Mouse (Mus musculus) erythroblast, embryonic 14.5 days (primary cell): ENCODE results near the gene Galnt17. TPM values are rescaled to one million over a fixed set of nuclear protein-coding genes. Genes with fewer than 3 reads are reported as not detected.

ENCODE experiments used
- H3K27me3 ChIP-seq: 2 replicates; pipeline ENCODE4 v1.6.1; 2012; ENCODE audit warnings: inconsistent platforms; ENCODE audit not compliant: control insufficient read depth
- H3K36me3 ChIP-seq: 2 replicates; pipeline ENCODE4 v1.6.1; 2012; ENCODE audit warnings: mild to moderate bottlenecking, inconsistent platforms; ENCODE audit not compliant: control insufficient read depth
- H3K4me1 ChIP-seq: 2 replicates; pipeline ENCODE4 v1.6.1; 2012; ENCODE audit warnings: inconsistent platforms; ENCODE audit not compliant: control insufficient read depth
- H3K4me3 ChIP-seq: replicated peaks from 2 replicates; pipeline ENCODE3; 2012; ENCODE audit warnings: moderate library complexity, mild to moderate bottlenecking, inconsistent platforms
- H3K9me3 ChIP-seq: 2 replicates; pipeline ENCODE4 v1.6.1; 2012; ENCODE audit warnings: low read length, inconsistent platforms, mixed read lengths; ENCODE audit not compliant: control insufficient read depth
- GATA1 ChIP-seq: IDR thresholded peaks from 2 replicates; pipeline ENCODE4 v1.6.1; 2012; ENCODE audit warnings: low read length, inconsistent platforms, mixed read lengths
- TAL1 ChIP-seq: IDR thresholded peaks from 3 replicates; pipeline ENCODE4 v1.6.1; 2012; ENCODE audit warnings: low read length, inconsistent platforms, mixed read lengths
- polyA plus RNA-seq: library from polyadenylated mRNA; stranded (reverse); fragments of >175 nt; gene quantifications from 2 replicates; pipeline ENCODE4 v1.2.3, GENCODE M21; 2012

The Galnt17 gene
- polyA plus RNA-seq, 1 experiment, result not detected

- Histone ChIP-seq H3K9me3 (peaks cover 58% of the 10 kb centered on the region), H3K36me3 (no peaks in the 10 kb centered on the region), H3K4me1 (no peaks in the 10 kb centered on the region), H3K27me3 (no peaks in the 10 kb centered on the region), H3K4me3 (no peak overlapping the region)
- TF ChIP-seq GATA1 (no peak), TAL1 (no peak)
These were observed 190.8 kb downstream of the Galnt17 start for GRCm38 (mm10) chr5:131117391-131118040.

- Histone ChIP-seq H3K9me3 (peaks cover 64% of the 10 kb centered on the region), H3K27me3 (no peaks in the 10 kb centered on the region), H3K36me3 (no peaks in the 10 kb centered on the region), H3K4me3 (no peak overlapping the region), H3K4me1 (no peaks in the 10 kb centered on the region)
- TF ChIP-seq TAL1 (no peak), GATA1 (no peak)
These were observed 194.3 kb downstream of the Galnt17 start for GRCm38 (mm10) chr5:131113850-131114470.

GRCm38 (mm10) chr5:131107188-131107587 is 201.1 kb downstream of the Galnt17 start:
- TF ChIP-seq GATA1 (no peak), TAL1 (no peak)
- H3K4me3 ChIP-seq, result no peak overlapping the region
- peaks cover 59% of the 10 kb centered on the region for H3K9me3 ChIP-seq

GRCm38 (mm10) chr5:131096824-131097223 is 211.5 kb downstream of the Galnt17 start:
- Histone ChIP-seq H3K4me1 (no peaks in the 10 kb centered on the region), H3K36me3 (no peaks in the 10 kb centered on the region), H3K27me3 (no peaks in the 10 kb centered on the region), H3K4me3 (no peak overlapping the region), H3K9me3 (peaks cover 36% of the 10 kb centered on the region)
- no peak for TF ChIP-seq TAL1
- no peak for TF ChIP-seq GATA1

More at GRCm38 (mm10) chr5:131107188-131107587, 201.1 kb downstream of the Galnt17 start:
- Histone ChIP-seq H3K27me3 (no peaks in the 10 kb centered on the region), H3K36me3 (no peaks in the 10 kb centered on the region), H3K4me1 (no peaks in the 10 kb centered on the region)

- Histone ChIP-seq H3K4me1 (no peaks in the 10 kb centered on the region), H3K4me3 (no peak overlapping the region), H3K27me3 (no peaks in the 10 kb centered on the region), H3K9me3 (peaks cover 31% of the 10 kb centered on the region), H3K36me3 (no peaks in the 10 kb centered on the region)
- TF ChIP-seq GATA1, result no peak
- TF ChIP-seq TAL1, result no peak
These were observed 212.7 kb downstream of the Galnt17 start for GRCm38 (mm10) chr5:131095635-131096034.

- no peak overlapping the region for H3K4me3 ChIP-seq
- H3K9me3 ChIP-seq, result peaks cover 30% of the 10 kb centered on the region
- TF ChIP-seq TAL1 (no peak), GATA1 (no peak)
- H3K4me1 ChIP-seq, result no peaks in the 10 kb centered on the region
- H3K27me3 ChIP-seq, result no peaks in the 10 kb centered on the region
- no peaks in the 10 kb centered on the region for H3K36me3 ChIP-seq
These were observed 213.5 kb downstream of the Galnt17 start for GRCm38 (mm10) chr5:131094771-131095170.

GRCm38 (mm10) chr5:131094138-131094537 is 214.2 kb downstream of the Galnt17 start:
- H3K27me3 ChIP-seq, result no peaks in the 10 kb centered on the region
- no peaks in the 10 kb centered on the region for H3K4me1 ChIP-seq
- TF ChIP-seq GATA1 (no peak), TAL1 (no peak)
- H3K36me3 ChIP-seq, result no peaks in the 10 kb centered on the region
- no peak overlapping the region for H3K4me3 ChIP-seq
- peaks cover 34% of the 10 kb centered on the region for H3K9me3 ChIP-seq

GRCm38 (mm10) chr5:131089876-131090275 is 218.4 kb downstream of the Galnt17 start:
- Histone ChIP-seq H3K4me3 (no peak overlapping the region), H3K27me3 (no peaks in the 10 kb centered on the region), H3K4me1 (no peaks in the 10 kb centered on the region), H3K9me3 (peaks cover 44% of the 10 kb centered on the region), H3K36me3 (no peaks in the 10 kb centered on the region)
- TF ChIP-seq GATA1, result no peak
- no peak for TF ChIP-seq TAL1

- Histone ChIP-seq H3K36me3 (no peaks in the 10 kb centered on the region), H3K4me1 (no peaks in the 10 kb centered on the region), H3K9me3 (peaks cover 50% of the 10 kb centered on the region), H3K4me3 (no peak overlapping the region), H3K27me3 (no peaks in the 10 kb centered on the region)
- TF ChIP-seq GATA1 (no peak), TAL1 (no peak)
These were observed 219.4 kb downstream of the Galnt17 start for GRCm38 (mm10) chr5:131088866-131089265.

- peaks cover 68% of the 10 kb centered on the region for H3K9me3 ChIP-seq
- H3K4me1 ChIP-seq, result no peaks in the 10 kb centered on the region
- no peak overlapping the region for H3K4me3 ChIP-seq
- no peaks in the 10 kb centered on the region for H3K36me3 ChIP-seq
- TF ChIP-seq GATA1 (no peak), TAL1 (no peak)
- H3K27me3 ChIP-seq, result no peaks in the 10 kb centered on the region
These were observed 225.1 kb downstream of the Galnt17 start for GRCm38 (mm10) chr5:131083072-131083657.
